Mouse (Mus musculus): Measurements from ENCODE around the gene Wdfy4. TPM values are rescaled to one million over a fixed set of nuclear protein-coding genes. Genes with fewer than 3 reads are reported as not detected.

Wdfy4 gene
- polyA plus RNA-seq, 1 experiment from 2014 or later, result 0.29 TPM

- H3K9me3 ChIP-seq (replicated peaks), result no peaks in the 10 kb centered on the region
- H3K27ac ChIP-seq (replicated peaks), result peak overlapping the region; percentile 70; the same call in 1 of the 2 replicates
- no peak overlapping the region for H3K4me3 ChIP-seq (replicated peaks)
- no peak for ATAC-seq (ENCODE audit: insufficient number of reproducible peaks, low FRiP score, low TSS enrichment, low read depth)
- no peaks in the 10 kb centered on the region for H3K27me3 ChIP-seq
- no peak overlapping the region for H3K9ac ChIP-seq
- WGBS, result 42% methylated on average over 5 of the region's 5 CpGs
- H3K4me1 ChIP-seq, result peaks cover 8% of the 10 kb centered on the region
- H3K4me2 ChIP-seq (replicated peaks), result no peak overlapping the region
- no peaks in the 10 kb centered on the region for H3K36me3 ChIP-seq
Observed at GRCm38 (mm10) chr14:33019606-33020005, 165.7 kb downstream of the Wdfy4 start.

- Histone ChIP-seq H3K27me3 (no peaks in the 10 kb centered on the region), H3K4me1 (peaks cover 8% of the 10 kb centered on the region), H3K9ac (no peak overlapping the region), H3K9me3 (replicated peaks) (no peaks in the 10 kb centered on the region), H3K27ac (replicated peaks) (peak overlapping the region; percentile 70; the same call in 1 of the 2 replicates), H3K36me3 (no peaks in the 10 kb centered on the region), H3K4me2 (replicated peaks) (no peak overlapping the region), H3K4me3 (replicated peaks) (no peak overlapping the region)
- WGBS, result 78% methylated on average over 3 of the region's 3 CpGs
- no peak for ATAC-seq (ENCODE audit: insufficient number of reproducible peaks, low FRiP score, low TSS enrichment, low read depth)
Observed at GRCm38 (mm10) chr14:33019050-33019449, 166.3 kb downstream of the Wdfy4 start.

GRCm38 (mm10) chr14:33007638-33008037, 177.7 kb downstream of the Wdfy4 start:
- 59% methylated on average over 1 of the region's 1 CpGs for WGBS
- Histone ChIP-seq H3K27me3 (no peaks in the 10 kb centered on the region), H3K4me3 (replicated peaks) (no peak overlapping the region)

GRCm38 (mm10) chr14:33005114-33005513, 180.2 kb downstream of the Wdfy4 start:
- Histone ChIP-seq H3K27ac (replicated peaks) (no peak overlapping the region), H3K4me3 (replicated peaks) (no peak overlapping the region), H3K27me3 (no peaks in the 10 kb centered on the region), H3K9ac (no peak overlapping the region), H3K9me3 (replicated peaks) (no peaks in the 10 kb centered on the region), H3K36me3 (no peaks in the 10 kb centered on the region), H3K4me1 (peaks cover 5% of the 10 kb centered on the region), H3K4me2 (replicated peaks) (no peak overlapping the region)
- no peak for ATAC-seq (ENCODE audit: insufficient number of reproducible peaks, low FRiP score, low TSS enrichment, low read depth)
- 93% methylated on average over 1 of the region's 1 CpGs for WGBS

More at GRCm38 (mm10) chr14:33007638-33008037, 177.7 kb downstream of the Wdfy4 start:
- no peak for ATAC-seq (ENCODE audit: insufficient number of reproducible peaks, low FRiP score, low TSS enrichment, low read depth)
- Histone ChIP-seq H3K4me2 (replicated peaks) (no peak overlapping the region), H3K36me3 (no peaks in the 10 kb centered on the region), H3K27ac (replicated peaks) (no peak overlapping the region), H3K9ac (no peak overlapping the region), H3K9me3 (replicated peaks) (no peaks in the 10 kb centered on the region), H3K4me1 (peaks cover 8% of the 10 kb centered on the region)

- H3K4me2 ChIP-seq (replicated peaks), result no peak overlapping the region
- ATAC-seq (ENCODE audit: insufficient number of reproducible peaks, low FRiP score, low TSS enrichment, low read depth), result no peak
- no peak overlapping the region for H3K4me3 ChIP-seq (replicated peaks)
- no peak overlapping the region for H3K27ac ChIP-seq (replicated peaks)
- WGBS, result 27% methylated on average over 8 of the region's 8 CpGs
- H3K27me3 ChIP-seq, result no peaks in the 10 kb centered on the region
- H3K4me1 ChIP-seq, result peaks cover 7% of the 10 kb centered on the region
- H3K9me3 ChIP-seq (replicated peaks), result no peaks in the 10 kb centered on the region
- no peak overlapping the region for H3K9ac ChIP-seq
- H3K36me3 ChIP-seq, result no peaks in the 10 kb centered on the region
Observed at GRCm38 (mm10) chr14:33000112-33000979, 185.0 kb downstream of the Wdfy4 start.

- no peaks in the 10 kb centered on the region for H3K36me3 ChIP-seq
- ATAC-seq (ENCODE audit: insufficient number of reproducible peaks, low FRiP score, low TSS enrichment, low read depth), result 0 out of 2 replicates have a peak, but pooled peaks have one; percentile 18
- WGBS, result 33% methylated on average over 10 of the region's 10 CpGs
Observed at GRCm38 (mm10) chr14:32999511-32999910, 185.8 kb downstream of the Wdfy4 start.

GRCm38 (mm10) chr14:32994954-32995636, 190.2 kb downstream of the Wdfy4 start:
- Histone ChIP-seq H3K27ac (replicated peaks) (peak overlapping the region; percentile 63), H3K4me3 (replicated peaks) (no peak overlapping the region; the same call in 1 of the 2 replicates), H3K4me2 (replicated peaks) (peak overlapping the region; percentile 28), H3K9ac (no peak overlapping the region), H3K4me1 (peaks cover 13% of the 10 kb centered on the region), H3K27me3 (no peaks in the 10 kb centered on the region), H3K9me3 (replicated peaks) (no peaks in the 10 kb centered on the region), H3K36me3 (no peaks in the 10 kb centered on the region)
- peak; percentile 39; the same call in 1 of the 2 replicates for ATAC-seq (ENCODE audit: insufficient number of reproducible peaks, low FRiP score, low TSS enrichment, low read depth)
- WGBS, result 7% methylated on average over 10 of the region's 10 CpGs

More at GRCm38 (mm10) chr14:32999511-32999910, 185.8 kb downstream of the Wdfy4 start:
- H3K4me3 ChIP-seq (replicated peaks), result no peak overlapping the region
- H3K9me3 ChIP-seq (replicated peaks), result no peaks in the 10 kb centered on the region
- no peak overlapping the region for H3K9ac ChIP-seq
- no peak overlapping the region for H3K4me2 ChIP-seq (replicated peaks)
- H3K4me1 ChIP-seq, result peaks cover 13% of the 10 kb centered on the region
- H3K27me3 ChIP-seq, result no peaks in the 10 kb centered on the region
- no peak overlapping the region for H3K27ac ChIP-seq (replicated peaks)

- peaks cover 13% of the 10 kb centered on the region for H3K4me1 ChIP-seq
- H3K36me3 ChIP-seq, result no peaks in the 10 kb centered on the region
- 88% methylated on average over 2 of the region's 2 CpGs for WGBS
- no peak within 1 kb of the TSS for H3K4me3 ChIP-seq (replicated peaks)
- no peak within 1 kb of the TSS for H3K27ac ChIP-seq (replicated peaks)
- no peak for ATAC-seq (ENCODE audit: insufficient number of reproducible peaks, low FRiP score, low TSS enrichment, low read depth)
- H3K9ac ChIP-seq, result no peak within 1 kb of the TSS
- H3K4me2 ChIP-seq (replicated peaks), result no peak within 1 kb of the TSS
- no peaks in the 10 kb centered on the region for H3K9me3 ChIP-seq (replicated peaks)
- H3K27me3 ChIP-seq, result no peaks in the 10 kb centered on the region
Observed at GRCm38 (mm10) chr14:32991082-32991481, 194.2 kb downstream of the Wdfy4 start, which contains the start of gene Lrrc18. Lrrc18 (plus strand) TSS chr14:32991382.

GRCm38 (mm10) chr14:32986659-32987058, 198.6 kb downstream of the Wdfy4 start:
- no peak overlapping the region for H3K27ac ChIP-seq (replicated peaks)
- H3K9ac ChIP-seq, result no peak overlapping the region
- H3K4me2 ChIP-seq (replicated peaks), result no peak overlapping the region
- H3K4me3 ChIP-seq (replicated peaks), result no peak overlapping the region
- H3K4me1 ChIP-seq, result 0 out of 2 replicates have a peak, but pooled peaks cover 5% of the 10 kb centered on the region
- H3K36me3 ChIP-seq, result no peaks in the 10 kb centered on the region
- H3K9me3 ChIP-seq (replicated peaks), result no peaks in the 10 kb centered on the region
- no peak for ATAC-seq (ENCODE audit: insufficient number of reproducible peaks, low FRiP score, low TSS enrichment, low read depth)
- no peaks in the 10 kb centered on the region for H3K27me3 ChIP-seq
- WGBS, result 72% methylated on average over 4 of the region's 4 CpGs

- H3K4me2 ChIP-seq (replicated peaks), result no peak overlapping the region
- ATAC-seq (ENCODE audit: insufficient number of reproducible peaks, low FRiP score, low TSS enrichment, low read depth), result peak; percentile 28; the same call in 1 of the 2 replicates
- no peaks in the 10 kb centered on the region for H3K27me3 ChIP-seq
- WGBS, result 56% methylated on average over 6 of the region's 6 CpGs
- H3K27ac ChIP-seq (replicated peaks), result 0 out of 2 replicates have a peak overlapping the region, but pooled peaks have one; percentile 34
- no peaks in the 10 kb centered on the region for H3K9me3 ChIP-seq (replicated peaks)
- H3K4me3 ChIP-seq (replicated peaks), result no peak overlapping the region
- no peaks in the 10 kb centered on the region for H3K36me3 ChIP-seq
- H3K4me1 ChIP-seq, result 0 out of 2 replicates have a peak, but pooled peaks cover 5% of the 10 kb centered on the region
- no peak overlapping the region for H3K9ac ChIP-seq
Observed at GRCm38 (mm10) chr14:32984176-32984738, 201.1 kb downstream of the Wdfy4 start.

GRCm38 (mm10) chr14:32970700-32971099, 214.6 kb downstream of the Wdfy4 start:
- Histone ChIP-seq H3K36me3 (no peaks in the 10 kb centered on the region), H3K4me2 (replicated peaks) (no peak overlapping the region)
- whole genome bisulfite sequencing, result 72% methylated on average over 9 of the region's 9 CpGs

More at GRCm38 (mm10) chr14:32970700-32971099, 214.6 kb downstream of the Wdfy4 start:
- H3K4me1 ChIP-seq, result no peaks in the 10 kb centered on the region
- no peak for ATAC-seq (ENCODE audit: insufficient number of reproducible peaks, low FRiP score, low TSS enrichment, low read depth)
- no peak overlapping the region for H3K4me3 ChIP-seq (replicated peaks)
- H3K9ac ChIP-seq, result no peak overlapping the region
- H3K9me3 ChIP-seq (replicated peaks), result no peaks in the 10 kb centered on the region
- no peaks in the 10 kb centered on the region for H3K27me3 ChIP-seq
- H3K27ac ChIP-seq (replicated peaks), result no peak overlapping the region

All from embryonic facial prominence, embryonic 15.5 days (tissue).